Mouse (Mus musculus) liver, embryonic 14.5 days (tissue): ENCODE results near the gene Svop. TPM values are rescaled to one million over a fixed set of nuclear protein-coding genes. Genes with fewer than 3 reads are reported as not detected.

ENCODE experiments used
- ATAC-seq: fragments of 200-750 bp; cut with Nextera tagmentation; 2 replicates; pipeline ENCODE4 v1.8.0; 2017; ENCODE audit warnings: moderate number of reproducible peaks, mild to moderate bottlenecking, moderate library complexity; ENCODE audit not compliant: insufficient read depth
- DNase-seq, 3 experiments: peaks; one replicate each; pipeline ENCODE4 v3.0.0-alpha.2; 2012 to 2013; ENCODE audit warnings: low read depth in 3 of 3, low spot score in 3 of 3
- H3K27ac ChIP-seq: fragments of 300-500 bp; sonication (generic); 2 replicates; pipeline ENCODE4 v1.5.1; 2014; ENCODE audit warnings: moderate library complexity, mild to moderate bottlenecking, control low read depth, inconsistent platforms
- H3K27me3 ChIP-seq: fragments of 300-500 bp; sonication (generic); 2 replicates; pipeline ENCODE4 v1.6.1; 2014; ENCODE audit warnings: mild to moderate bottlenecking, low read length, moderate library complexity; ENCODE audit not compliant: control insufficient read depth, insufficient read depth
- H3K36me3 ChIP-seq: fragments of 300-500 bp; sonication (generic); replicated peaks from 2 replicates; pipeline ENCODE4 v1.6.1; 2014; ENCODE audit warnings: low read depth; ENCODE audit not compliant: control insufficient read depth, insufficient read depth
- H3K4me1 ChIP-seq, 2 experiments: fragments of 200-500 bp in 1 of 2; fragments of 300-500 bp in 1 of 2; sonication (generic) in 1 of 2; replicated peaks; 2 replicates each; pipeline ENCODE4 v1.6.1; 2012 to 2014; ENCODE audit warnings: antibody characterized with exemption in 1 of 2, inconsistent platforms in 1 of 2, low read length in 1 of 2; ENCODE audit not compliant: control insufficient read depth in 2 of 2, insufficient read depth in 2 of 2
- H3K4me2 ChIP-seq: fragments of 300-500 bp; sonication (generic); 2 replicates; pipeline ENCODE4 v1.6.1; 2014; ENCODE audit warnings: low read depth, mild to moderate bottlenecking, control low read depth, moderate library complexity
- H3K4me3 ChIP-seq, 2 experiments: fragments of 200-500 bp in 1 of 2; fragments of 300-500 bp in 1 of 2; sonication (generic) in 1 of 2; 2 replicates each; pipeline ENCODE4 v1.5.1; 2012 to 2014; ENCODE audit warnings: low read depth in 2 of 2, low read length in 2 of 2, mild to moderate bottlenecking in 2 of 2, control low read depth in 1 of 2, inconsistent platforms in 1 of 2, moderate library complexity in 1 of 2; ENCODE audit not compliant: insufficient read depth in 1 of 2
- H3K9ac ChIP-seq: fragments of 300-500 bp; sonication (generic); replicated peaks from 2 replicates; pipeline ENCODE4 v1.6.1; 2014; ENCODE audit warnings: mild to moderate bottlenecking, control low read depth, moderate library complexity
- H3K9me3 ChIP-seq: fragments of 300-500 bp; sonication (generic); 2 replicates; pipeline ENCODE4 v1.6.1; 2016; ENCODE audit warnings: low read length, mixed read lengths; ENCODE audit not compliant: control insufficient read depth
- CTCF ChIP-seq: IDR thresholded peaks from 2 replicates; pipeline ENCODE4 v1.5.1; 2016; ENCODE audit warnings: antibody characterized with exemption, low read depth, control low read depth
- EP300 ChIP-seq: IDR thresholded peaks from 2 replicates; pipeline ENCODE4 v1.6.1; 2016; ENCODE audit warnings: antibody characterized with exemption, low read depth
- WGBS: fragments of 180-500 bp; shearing (Covaris S2); extraction: QIAGEN DNeasy Blood & Tissue Kit; methylation state at CpG from one replicate; pipeline ENCODE4 v1.1.7; 2014; ENCODE audit not compliant: insufficient replicate concordance; 5-methylcytosine and 5-hydroxymethylcytosine counted together
- polyA plus RNA-seq, 2 experiments: library from polyadenylated mRNA; depleted of rRNA in 1 of 2; stranded (reverse) in 1 of 2; unstranded in 1 of 2; fragments of >200 nt; fragmentation: Nextera tagmentation in 1 of 2; extraction: Ambion mirVana in 1 of 2; gene quantifications; 2 replicates each; pipeline versions ENCODE4 v1.2.1 to v1.2.3; 2012 to 2014

Svop gene
- polyA plus RNA-seq, 2 experiments = not detected

- TF ChIP-seq CTCF = no peak
- no peak for TF ChIP-seq EP300
- Histone ChIP-seq H3K9ac (no peak overlapping the region), H3K4me1 (peaks cover 9 to 23% of the 10 kb centered on the region in 2 experiments)
Observed at GRCm38 (mm10) chr5:114135516-114135915, 44.1 kb upstream of the Svop start.

DNA sequence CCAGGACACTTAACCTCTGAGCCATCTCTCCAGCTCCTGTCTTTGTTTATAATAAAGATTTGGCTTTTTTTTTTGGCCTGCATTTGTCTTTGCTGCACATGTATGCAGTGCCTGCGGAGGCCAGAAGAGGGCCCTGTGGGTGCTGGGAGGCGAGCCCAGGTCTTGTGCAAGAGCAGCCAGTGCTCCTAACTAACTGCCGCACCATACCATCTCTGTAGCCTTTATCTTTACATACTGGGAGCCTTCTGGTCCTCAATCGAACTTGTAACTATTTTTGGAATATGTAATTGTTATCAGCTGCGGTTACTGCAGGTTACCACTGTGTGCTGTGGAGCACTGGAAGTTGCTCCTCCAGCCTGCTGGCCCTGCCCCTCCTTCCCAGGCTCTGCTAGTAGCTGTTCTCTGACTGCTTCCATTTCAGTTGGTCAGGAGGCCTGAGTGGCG is 42.7 kb upstream of the Svop start:
- 10% methylated on average over 6 of the region's 6 CpGs for WGBS
- peak overlapping the region; percentile 14; the same call in 1 of the 2 replicates for H3K4me2 ChIP-seq
- H3K36me3 ChIP-seq = peaks cover 9% of the 10 kb centered on the region
- H3K27ac ChIP-seq = no peak overlapping the region
- H3K9ac ChIP-seq = no peak overlapping the region
- peaks cover 9 to 23% of the 10 kb centered on the region in 2 experiments for H3K4me1 ChIP-seq
- DNase-seq = peak in 2 of 3 experiments; percentile 53 to 58
- H3K4me3 ChIP-seq = no peak overlapping the region
- H3K9me3 ChIP-seq = no peaks in the 10 kb centered on the region
- no peaks in the 10 kb centered on the region for H3K27me3 ChIP-seq
- peak; percentile 66 for TF ChIP-seq EP300
- peak; percentile 84 for TF ChIP-seq CTCF
- peak; percentile 31 for ATAC-seq

More at GRCm38 (mm10) chr5:114135516-114135915, 44.1 kb upstream of the Svop start:
- Histone ChIP-seq H3K9me3 (no peaks in the 10 kb centered on the region), H3K36me3 (peaks cover 9% of the 10 kb centered on the region), H3K27ac (no peak overlapping the region), H3K4me2 (no peak overlapping the region), H3K27me3 (no peaks in the 10 kb centered on the region), H3K4me3 (no peak overlapping the region)
- no peak for ATAC-seq
- 78% methylated on average over 10 of the region's 10 CpGs for WGBS
- DNase-seq = no peak

DNA sequence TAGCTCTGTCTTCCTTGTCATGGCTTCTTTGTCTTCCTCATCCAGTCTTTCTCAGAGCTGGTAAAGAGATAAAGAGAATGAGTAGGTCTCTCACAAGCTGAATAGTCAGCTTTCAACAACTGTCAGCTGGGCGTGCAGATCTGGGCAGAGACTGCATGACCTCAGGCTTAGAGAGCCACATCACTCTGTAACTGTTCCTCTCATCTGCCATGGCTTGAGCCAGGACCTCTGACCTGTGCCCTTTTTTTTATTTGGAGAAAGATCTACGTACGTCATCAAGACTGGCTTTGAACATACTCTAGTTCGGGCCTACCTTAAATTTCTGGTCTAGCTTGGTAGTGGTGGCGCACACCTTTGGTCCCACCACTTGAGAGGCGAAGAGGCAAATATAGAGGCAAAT is 41.5 kb upstream of the Svop start:
- no peak overlapping the region for H3K9ac ChIP-seq
- TF ChIP-seq EP300 (no peak), CTCF (no peak)
- H3K36me3 ChIP-seq = peaks cover 9% of the 10 kb centered on the region
- no peaks in the 10 kb centered on the region for H3K9me3 ChIP-seq
- peaks cover 9 to 23% of the 10 kb centered on the region in 2 experiments for H3K4me1 ChIP-seq
- no peak overlapping the region for H3K4me3 ChIP-seq
- WGBS = 77% methylated on average over 6 of the region's 6 CpGs
- no peak overlapping the region for H3K27ac ChIP-seq
- H3K27me3 ChIP-seq = no peaks in the 10 kb centered on the region
- ATAC-seq (no peak), DNase-seq (no peak)
- H3K4me2 ChIP-seq = no peak overlapping the region

- under 1% methylated on average over 15 of the region's 15 CpGs for WGBS
- TF ChIP-seq CTCF (no peak), EP300 (no peak)
- H3K27ac ChIP-seq = no peak overlapping the region
- peak overlapping the region; percentile 82 for H3K4me2 ChIP-seq
- H3K4me1 ChIP-seq = peaks cover 13 to 27% of the 10 kb centered on the region in 2 experiments
- DNase-seq (peak in 1 of 3 experiments; percentile 49), ATAC-seq (no peak)
- no peaks in the 10 kb centered on the region for H3K27me3 ChIP-seq
- H3K4me3 ChIP-seq = peak overlapping the region; percentile 64 to 65
- no peaks in the 10 kb centered on the region for H3K9me3 ChIP-seq
- peaks cover 6% of the 10 kb centered on the region for H3K36me3 ChIP-seq
- H3K9ac ChIP-seq = peak overlapping the region; percentile 44
Observed at GRCm38 (mm10) chr5:114131521-114131840, 40.1 kb upstream of the Svop start.

- peak; percentile 78 for DNase-seq
- under 1% methylated on average over 86 of the region's 87 CpGs for WGBS
- Histone ChIP-seq H3K4me2 (peak overlapping the region; percentile 82), H3K9ac (peak overlapping the region; percentile 44), H3K27ac (no peak overlapping the region), H3K27me3 (no peaks in the 10 kb centered on the region), H3K4me1 (peaks cover 18 to 28% of the 10 kb centered on the region in 2 experiments), H3K9me3 (no peaks in the 10 kb centered on the region), H3K4me3 (peak overlapping the region; percentile 64 to 65), H3K36me3 (no peaks in the 10 kb centered on the region)
- peak; percentile 65 for TF ChIP-seq EP300
- no peak for TF ChIP-seq CTCF
- ATAC-seq = peak; percentile 93
Observed at GRCm38 (mm10) chr5:114130698-114131520, 39.5 kb upstream of the Svop start.
